Mouse (Mus musculus) neural tube, embryonic 11.5 days (tissue): ENCODE measurements at regions not wholly inside any gene's neighbourhood (a gene's known extent, or its start where the extent isn't known, plus 50 kb on each side); places are given as distances from the start of the nearest gene placed in this dataset.

Source experiments
- ATAC-seq: fragments of 200-750 bp; cut with Nextera tagmentation; 2 replicates; pipeline ENCODE4 v1.8.0; 2017; ENCODE audit warnings: moderate number of reproducible peaks, mild to moderate bottlenecking, moderate TSS enrichment, moderate library complexity; ENCODE audit not compliant: insufficient read depth, low FRiP score, low TSS enrichment
- DNase-seq: peaks from one replicate; pipeline ENCODE4 v3.0.0-alpha.2; 2015; ENCODE audit warnings: low spot score
- H3K27ac ChIP-seq: fragments of 300-500 bp; sonication (generic); 2 replicates; pipeline ENCODE4 v1.5.1; 2014; ENCODE audit warnings: low read depth, mild to moderate bottlenecking, low read length
- H3K27me3 ChIP-seq: fragments of 300-500 bp; sonication (generic); 2 replicates; pipeline ENCODE4 v1.6.1; 2014; ENCODE audit warnings: mild to moderate bottlenecking, low read length, mixed read lengths; ENCODE audit not compliant: control insufficient read depth, insufficient read depth
- H3K36me3 ChIP-seq: fragments of 300-500 bp; sonication (generic); 2 replicates; pipeline ENCODE4 v1.6.1; 2014; ENCODE audit warnings: mild to moderate bottlenecking, low read length, moderate library complexity, mixed read lengths; ENCODE audit not compliant: control insufficient read depth, insufficient read depth
- H3K4me1 ChIP-seq: fragments of 300-500 bp; sonication (generic); 2 replicates; pipeline ENCODE4 v1.6.1; 2014; ENCODE audit warnings: low read length, mixed read lengths; ENCODE audit not compliant: control insufficient read depth, insufficient read depth
- H3K4me2 ChIP-seq: fragments of 300-500 bp; sonication (generic); 2 replicates; pipeline ENCODE4 v1.6.1; 2014; ENCODE audit warnings: low read depth, mild to moderate bottlenecking, moderate library complexity
- H3K4me3 ChIP-seq: fragments of 300-500 bp; sonication (generic); 2 replicates; pipeline ENCODE4 v1.5.1; 2014; ENCODE audit warnings: low read depth, low read length
- H3K9ac ChIP-seq: fragments of 300-500 bp; sonication (generic); 2 replicates; pipeline ENCODE4 v1.6.1; 2014; ENCODE audit warnings: mild to moderate bottlenecking, low read length
- H3K9me3 ChIP-seq: fragments of 300-500 bp; sonication (generic); 2 replicates; pipeline ENCODE4 v1.6.1; 2016; ENCODE audit warnings: low read length; ENCODE audit not compliant: control insufficient read depth
- WGBS: fragments of 180-500 bp; shearing (Covaris S2); extraction: QIAGEN DNeasy Blood & Tissue Kit; methylation state at CpG from one replicate; pipeline ENCODE4 v1.1.7; 2014; 5-methylcytosine and 5-hydroxymethylcytosine counted together

- peak; percentile 48 for ATAC-seq
- Histone ChIP-seq H3K9me3 (no peaks in the 10 kb centered on the region), H3K9ac (no peak overlapping the region), H3K36me3 (no peaks in the 10 kb centered on the region), H3K27ac (no peak overlapping the region), H3K4me3 (no peak overlapping the region), H3K4me2 (no peak overlapping the region), H3K4me1 (no peaks in the 10 kb centered on the region), H3K27me3 (no peaks in the 10 kb centered on the region)
- DNase-seq, result no peak
- WGBS, result 51% methylated on average over 7 of the region's 7 CpGs
Measured at GRCm38 (mm10) chr8:28117997-28118778, 670.7 kb downstream of the Poteg start.

GRCm38 (mm10) chr8:28125021-28125420, 677.6 kb downstream of the Poteg start:
- WGBS, result 81% methylated on average over 3 of the region's 3 CpGs
- Histone ChIP-seq H3K36me3 (no peaks in the 10 kb centered on the region), H3K27me3 (no peaks in the 10 kb centered on the region), H3K27ac (no peak overlapping the region), H3K9ac (no peak overlapping the region), H3K4me3 (no peak overlapping the region), H3K4me2 (no peak overlapping the region), H3K4me1 (no peaks in the 10 kb centered on the region), H3K9me3 (no peaks in the 10 kb centered on the region)
- no peak for ATAC-seq
- no peak for DNase-seq

GRCm38 (mm10) chr8:28141916-28142315, 694.4 kb downstream of the Poteg start:
- no peak overlapping the region for H3K4me2 ChIP-seq
- H3K27me3 ChIP-seq, result no peaks in the 10 kb centered on the region
- 53% methylated on average over 3 of the region's 3 CpGs for WGBS
- no peak overlapping the region for H3K4me3 ChIP-seq
- DNase-seq, result no peak
- H3K36me3 ChIP-seq, result no peaks in the 10 kb centered on the region
- ATAC-seq, result no peak
- H3K4me1 ChIP-seq, result no peaks in the 10 kb centered on the region
- H3K27ac ChIP-seq, result no peak overlapping the region
- H3K9ac ChIP-seq, result no peak overlapping the region
- no peaks in the 10 kb centered on the region for H3K9me3 ChIP-seq

GRCm38 (mm10) chr8:28148599-28149452, 701.4 kb downstream of the Poteg start:
- WGBS, result 81% methylated on average over 14 of the region's 14 CpGs
- H3K9ac ChIP-seq, result no peak overlapping the region
- H3K4me2 ChIP-seq, result no peak overlapping the region
- no peaks in the 10 kb centered on the region for H3K36me3 ChIP-seq
- H3K4me3 ChIP-seq, result no peak overlapping the region
- DNase-seq, result peak; percentile 42
- no peaks in the 10 kb centered on the region for H3K9me3 ChIP-seq
- H3K27ac ChIP-seq, result no peak overlapping the region
- no peaks in the 10 kb centered on the region for H3K4me1 ChIP-seq
- ATAC-seq, result no peak
- H3K27me3 ChIP-seq, result no peaks in the 10 kb centered on the region

- 85% methylated on average over 3 of the region's 3 CpGs for WGBS
Measured at GRCm38 (mm10) chr8:28149453-28149767, 701.9 kb downstream of the Poteg start.

GRCm38 (mm10) chr8:28160651-28161050, 713.2 kb downstream of the Poteg start:
- Histone ChIP-seq H3K4me3 (no peak overlapping the region), H3K9ac (no peak overlapping the region), H3K4me1 (no peaks in the 10 kb centered on the region), H3K9me3 (no peaks in the 10 kb centered on the region), H3K27me3 (no peaks in the 10 kb centered on the region), H3K4me2 (no peak overlapping the region), H3K27ac (no peak overlapping the region), H3K36me3 (no peaks in the 10 kb centered on the region)
- no peak for ATAC-seq
- no peak for DNase-seq
- WGBS, result 90% methylated on average over 4 of the region's 4 CpGs

More at GRCm38 (mm10) chr8:28149453-28149767, 701.9 kb downstream of the Poteg start:
- H3K4me1 ChIP-seq, result no peaks in the 10 kb centered on the region
- H3K9ac ChIP-seq, result no peak overlapping the region
- no peaks in the 10 kb centered on the region for H3K9me3 ChIP-seq
- no peaks in the 10 kb centered on the region for H3K27me3 ChIP-seq
- no peaks in the 10 kb centered on the region for H3K36me3 ChIP-seq
- ATAC-seq (no peak), DNase-seq (no peak)
- no peak overlapping the region for H3K4me2 ChIP-seq
- H3K4me3 ChIP-seq, result no peak overlapping the region
- H3K27ac ChIP-seq, result no peak overlapping the region

- H3K9ac ChIP-seq, result no peak overlapping the region
- H3K9me3 ChIP-seq, result no peaks in the 10 kb centered on the region
- H3K27me3 ChIP-seq, result no peaks in the 10 kb centered on the region
- no peaks in the 10 kb centered on the region for H3K4me1 ChIP-seq
- WGBS, result 55% methylated on average over 1 of the region's 1 CpGs
- ATAC-seq, result no peak
- DNase-seq, result no peak
- no peak overlapping the region for H3K4me2 ChIP-seq
- H3K27ac ChIP-seq, result no peak overlapping the region
- H3K4me3 ChIP-seq, result no peak overlapping the region
- no peaks in the 10 kb centered on the region for H3K36me3 ChIP-seq
Measured at GRCm38 (mm10) chr8:28168036-28168435, 720.6 kb downstream of the Poteg start.

GRCm38 (mm10) chr8:28171456-28171855, 724.0 kb downstream of the Poteg start:
- Histone ChIP-seq H3K4me3 (no peak overlapping the region), H3K4me1 (no peaks in the 10 kb centered on the region), H3K27me3 (no peaks in the 10 kb centered on the region), H3K27ac (no peak overlapping the region), H3K9ac (no peak overlapping the region), H3K9me3 (no peaks in the 10 kb centered on the region), H3K36me3 (no peaks in the 10 kb centered on the region), H3K4me2 (no peak overlapping the region)
- ATAC-seq (no peak), DNase-seq (no peak)
- 52% methylated on average over 4 of the region's 4 CpGs for WGBS

- no peak for ATAC-seq
- no peak overlapping the region for H3K9ac ChIP-seq
- no peaks in the 10 kb centered on the region for H3K9me3 ChIP-seq
- 56% methylated on average over 1 of the region's 1 CpGs for WGBS
- H3K27me3 ChIP-seq, result no peaks in the 10 kb centered on the region
- no peak overlapping the region for H3K4me3 ChIP-seq
- no peaks in the 10 kb centered on the region for H3K36me3 ChIP-seq
- H3K4me1 ChIP-seq, result no peaks in the 10 kb centered on the region
- H3K4me2 ChIP-seq, result no peak overlapping the region
- no peak overlapping the region for H3K27ac ChIP-seq
- DNase-seq, result no peak
Measured at GRCm38 (mm10) chr8:28195943-28196342, 748.5 kb downstream of the Poteg start.
